Mouse (Mus musculus) telencephalon, adult 2 months (tissue): ENCODE results near the gene Gm11060.

Source experiments
- DNase-seq: peaks from one replicate; pipeline ENCODE4 v3.0.0-alpha.2; 2011; ENCODE audit warnings: low read depth, low spot score

The Gm11060 gene

GRCm38 (mm10) chr2:105091718-105092117 lies at the start of gene Gm11060:
TSS of gene Gm11060 (plus strand) at chr2:105092018.
- DNase-seq = no peak

GRCm38 (mm10) chr2:105043152-105043551 lies 48.7 kb upstream of the Gm11060 start:
- DNase-seq = no peak

GRCm38 (mm10) chr2:105048301-105048700 lies 43.5 kb upstream of the Gm11060 start:
- DNase-seq = no peak

DNA sequence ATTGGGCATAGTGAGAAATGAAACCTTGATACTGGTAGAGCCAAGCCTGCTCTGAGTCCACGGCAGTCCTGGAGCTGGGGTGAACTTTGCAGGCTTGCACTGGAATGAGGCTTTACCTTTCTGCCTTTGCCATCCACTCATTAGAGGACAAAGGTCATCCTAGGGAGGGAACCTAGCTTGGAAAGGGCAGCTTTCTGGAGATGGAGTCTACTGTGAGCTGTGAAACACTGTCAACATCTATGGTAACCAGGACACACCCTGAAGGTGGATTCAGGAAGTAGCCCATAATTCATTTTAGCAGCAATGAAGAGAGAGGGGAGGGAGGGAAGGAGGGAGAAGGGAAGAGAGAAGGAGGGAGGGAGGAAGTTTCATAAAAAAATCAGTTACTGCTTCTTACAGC lies 36.3 kb upstream of the Gm11060 start:
- no peak for DNase-seq

DNA sequence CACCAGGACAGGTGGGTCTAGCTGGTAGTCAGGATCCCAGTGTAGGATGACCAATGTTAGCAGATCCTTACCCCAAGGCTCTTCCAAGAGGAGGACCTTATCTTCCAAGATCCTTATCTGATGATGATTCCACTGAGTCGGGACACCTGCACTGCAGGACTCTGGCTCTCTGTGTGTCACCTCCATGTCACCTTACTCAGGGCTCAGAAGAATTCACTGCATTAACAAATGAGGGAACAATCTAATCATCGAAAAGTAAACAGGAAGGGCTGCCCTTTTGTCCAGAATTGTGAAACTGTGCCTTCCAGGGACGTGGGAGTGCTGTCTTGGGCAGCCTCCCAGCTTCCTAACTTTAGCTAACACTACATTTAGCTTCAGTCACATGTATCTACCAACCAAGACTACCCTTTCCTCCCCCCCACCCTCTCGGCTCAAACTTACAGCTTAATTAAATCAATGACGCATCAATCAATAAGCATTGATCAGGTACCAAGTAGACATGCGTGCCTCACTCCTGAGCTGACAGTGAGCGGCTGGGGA lies 33.2 kb upstream of the Gm11060 start:
- no peak for DNase-seq

DNA sequence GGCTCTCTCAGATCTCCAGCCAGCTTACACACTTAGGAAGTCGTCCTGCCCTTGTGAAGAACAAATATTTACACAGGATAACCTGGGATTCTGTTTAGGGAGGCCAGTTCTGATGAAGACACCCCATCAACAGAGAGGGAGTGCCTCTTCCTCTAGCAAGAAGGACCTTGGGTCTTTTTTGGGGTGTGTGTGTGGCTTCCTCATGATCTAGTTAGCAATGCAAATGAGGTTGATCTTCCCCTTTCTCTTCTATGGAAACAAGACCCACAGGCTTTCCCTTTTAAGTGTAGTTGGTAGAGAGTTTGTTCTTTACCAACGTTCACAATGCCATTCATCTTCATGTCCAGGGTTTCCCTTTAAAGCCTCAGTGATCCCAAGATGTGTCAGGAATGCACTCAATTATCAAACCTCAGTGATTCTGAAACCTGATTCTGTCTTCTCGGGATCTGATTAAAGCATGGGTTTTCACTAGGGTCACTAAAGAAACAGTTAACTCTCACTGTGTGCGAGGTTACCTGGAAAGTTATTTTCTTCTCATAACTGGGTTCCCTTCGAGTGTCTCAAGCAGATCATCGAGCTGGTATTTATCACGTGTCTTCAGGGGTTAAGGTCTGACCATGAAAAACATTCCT lies 29.0 kb upstream of the Gm11060 start:
- DNase-seq = no peak

- DNase-seq = no peak
These were observed 19.3 kb upstream of the Gm11060 start for GRCm38 (mm10) chr2:105072496-105072895.

- no peak for DNase-seq
These were observed 17.6 kb upstream of the Gm11060 start for GRCm38 (mm10) chr2:105074196-105074595.

GRCm38 (mm10) chr2:105075809-105076208 lies 16.0 kb upstream of the Gm11060 start:
- DNase-seq = no peak

GRCm38 (mm10) chr2:105077151-105077550 lies 14.7 kb upstream of the Gm11060 start:
- DNase-seq = no peak

DNA sequence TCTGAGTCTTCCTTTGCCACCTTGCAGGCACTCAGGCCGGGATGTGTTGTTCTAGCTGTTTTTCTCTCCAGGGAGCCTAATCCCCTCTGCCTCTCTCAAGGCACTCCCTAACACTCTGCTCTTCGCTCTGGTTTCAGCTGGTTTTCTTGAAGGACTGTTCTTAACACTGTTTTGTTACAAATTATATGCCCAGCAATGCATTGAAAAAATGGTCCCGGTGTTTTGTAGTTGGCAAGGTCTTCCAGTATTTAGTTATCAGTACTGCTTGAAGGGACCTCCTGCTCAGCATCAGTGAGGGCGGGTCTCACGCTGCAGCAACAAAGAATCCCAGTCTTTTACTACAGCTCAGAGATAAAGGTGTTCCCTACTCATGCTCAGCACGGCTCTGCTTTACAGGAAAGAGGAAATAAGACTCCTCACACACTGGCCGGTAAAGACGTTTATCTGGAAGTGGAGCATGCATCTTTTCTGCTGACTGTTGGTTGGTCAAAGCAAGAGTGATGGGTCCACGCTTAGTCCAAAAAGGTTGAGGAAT lies 9.5 kb upstream of the Gm11060 start:
- no peak for DNase-seq

- DNase-seq = no peak
These were observed 7.8 kb upstream of the Gm11060 start for GRCm38 (mm10) chr2:105084035-105084434.

- DNase-seq = no peak
These were observed 5.7 kb upstream of the Gm11060 start for GRCm38 (mm10) chr2:105086081-105086480.

DNA sequence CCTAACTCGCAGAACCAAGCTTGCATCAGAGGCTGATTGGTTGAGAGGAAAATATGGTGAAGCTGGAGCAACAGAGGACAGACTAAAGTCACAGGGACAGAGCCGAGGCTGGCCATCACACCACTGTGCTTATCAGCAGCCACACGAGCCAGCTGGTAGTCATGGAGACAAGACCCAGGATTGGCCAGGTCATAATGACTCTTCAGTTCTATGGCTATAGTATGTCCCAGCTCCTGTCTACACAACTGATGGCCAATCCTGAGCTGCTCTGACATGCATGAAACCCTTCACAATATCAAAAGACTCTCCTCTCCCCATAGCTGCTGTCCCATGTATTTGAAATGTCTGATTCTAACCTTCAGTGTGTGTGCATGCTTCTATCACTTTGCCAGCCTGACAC lies 3.8 kb upstream of the Gm11060 start:
- no peak for DNase-seq

GRCm38 (mm10) chr2:105089083-105089482 lies 2.7 kb upstream of the Gm11060 start:
- DNase-seq = no peak

DNA sequence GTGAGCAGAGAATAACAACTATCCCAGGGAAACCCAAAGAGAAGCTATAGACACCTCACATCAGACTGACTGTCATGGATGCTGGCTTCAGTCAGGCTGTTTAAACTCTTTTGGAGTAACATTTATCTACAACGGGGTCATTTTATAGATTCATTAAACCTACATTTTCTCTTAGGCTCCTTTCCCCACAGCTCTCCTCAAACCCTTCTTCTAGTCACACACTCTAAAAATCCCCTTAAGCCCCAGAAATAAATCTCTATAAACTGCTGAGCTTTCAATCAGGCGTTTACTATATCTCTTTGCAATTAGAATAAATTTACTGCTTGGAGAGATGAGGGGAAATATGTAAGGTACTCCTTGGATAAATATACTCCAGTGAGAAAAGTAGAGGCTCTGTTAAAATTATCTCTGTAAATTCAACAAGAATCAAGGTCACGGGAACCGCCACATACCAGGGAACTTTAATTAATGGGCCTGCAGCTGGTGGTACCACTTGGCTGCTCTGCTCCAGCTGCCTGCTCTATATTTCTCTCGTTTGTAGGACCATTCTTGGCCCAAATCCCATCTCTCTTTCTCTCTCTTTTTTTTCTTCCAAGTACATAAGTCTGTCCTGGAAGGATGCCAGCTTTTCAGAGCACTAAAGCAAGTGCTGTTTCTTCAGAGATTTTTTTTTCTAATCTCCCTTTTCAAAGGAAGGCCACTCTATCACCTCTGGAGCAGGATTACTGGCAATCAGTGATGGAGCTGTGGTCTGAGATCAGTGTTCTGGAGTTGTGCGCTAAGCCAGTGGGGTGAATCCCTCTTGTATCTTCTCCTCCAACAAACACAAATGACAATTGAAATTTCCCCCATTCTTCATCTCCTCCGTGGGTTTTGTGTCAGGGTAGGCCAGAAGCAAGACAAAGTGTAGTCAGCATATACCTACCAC lies 2.0 kb upstream of the Gm11060 start:
- DNase-seq = peak; percentile 60

DNA sequence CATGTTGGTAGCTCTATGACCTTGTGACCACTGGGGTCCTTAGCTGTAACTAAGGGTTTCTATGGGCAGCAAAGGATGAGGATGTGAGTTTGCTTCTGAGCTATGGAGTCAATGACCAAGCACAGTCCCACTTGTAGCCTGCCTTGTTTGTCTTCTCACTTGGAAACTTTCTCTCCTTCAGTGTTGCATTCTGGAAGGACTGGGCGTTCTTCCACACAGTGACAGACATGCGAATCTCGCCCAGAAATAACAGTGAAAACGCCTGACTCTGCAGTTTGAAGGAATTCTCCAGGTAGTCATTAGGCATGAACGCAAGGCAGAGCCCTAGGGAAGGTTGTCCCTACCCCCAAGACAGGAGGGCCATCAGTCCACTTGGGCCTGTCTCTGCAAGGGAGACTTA lies 827 bp upstream of the Gm11060 start:
- no peak for DNase-seq

- DNase-seq = no peak
These were observed 5.6 kb downstream of the Gm11060 start for GRCm38 (mm10) chr2:105097294-105097953.

- DNase-seq = no peak
These were observed 7.6 kb downstream of the Gm11060 start for GRCm38 (mm10) chr2:105099410-105099809.

DNA sequence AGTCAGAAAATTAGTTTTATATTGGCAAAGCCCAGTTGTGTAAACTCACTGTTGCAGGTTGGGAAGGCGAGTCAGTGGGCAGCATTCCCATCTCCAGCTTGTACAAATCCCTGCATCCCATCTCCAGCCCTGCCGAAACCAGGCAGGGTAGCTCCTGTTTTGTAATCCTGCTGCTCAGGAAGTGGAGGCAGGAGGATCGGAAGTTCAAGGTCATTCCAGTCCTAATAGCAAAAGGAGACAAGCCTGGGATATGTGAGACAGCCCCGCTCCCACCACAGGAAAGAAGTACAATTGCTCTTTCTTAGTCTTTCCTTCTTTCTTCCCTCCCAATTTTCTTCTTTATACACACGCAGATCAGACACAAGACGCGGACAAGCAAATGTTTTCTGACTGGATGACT lies 8.7 kb downstream of the Gm11060 start:
- DNase-seq = no peak

DNA sequence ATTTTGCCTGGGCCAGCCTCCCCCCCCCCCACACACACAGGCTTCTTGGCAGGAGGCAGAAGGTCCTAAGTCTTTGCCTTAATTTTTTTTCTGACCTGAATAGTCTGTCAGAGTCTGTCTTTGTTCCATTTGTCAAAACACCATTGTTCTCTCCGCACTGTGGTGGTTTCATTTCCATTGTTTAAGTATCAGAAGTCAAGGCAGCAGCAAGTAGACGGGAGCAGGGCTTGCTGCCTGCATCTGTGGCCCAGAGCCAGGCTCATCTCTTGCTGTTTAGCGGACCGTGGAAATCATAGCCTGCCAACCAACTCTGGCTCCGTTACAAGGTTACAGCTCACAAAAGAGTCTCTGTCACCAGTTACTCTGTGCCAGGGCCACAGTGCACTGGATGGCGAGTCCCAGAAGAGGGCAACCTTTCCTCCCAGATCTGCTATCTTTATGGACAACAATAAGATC lies 16.9 kb downstream of the Gm11060 start:
- DNase-seq = peak; percentile 85

- DNase-seq = no peak
These were observed 22.3 kb downstream of the Gm11060 start for GRCm38 (mm10) chr2:105114074-105114473.
